In genomic region chr17:62879526-62880310, GRCm38 (mm10) we compare ENCODE assay signal across 8 mouse cellular contexts. TPM values are rescaled to one million over a fixed set of nuclear protein-coding genes. Genes with fewer than 3 reads are reported as not detected.
DNase-seq lines count a peak whose midpoint lies in the region; ATAC-seq and TF ChIP-seq lines count a peak whose summit lies in the region.

No protein-coding gene starts in this region.

- TF ChIP-seq POLR2A in liver, adult 2 months (IDR thresholded peaks at IDR 0.05; ENCODE audit: extremely low read depth, insufficient read depth, low read length) = no peak

- no peak overlapping the region for H3K27ac ChIP-seq in forebrain, embryonic 13.5 days
- H3K27ac ChIP-seq in hindbrain, embryonic 15.5 days (replicated peaks) = peak overlapping the region; percentile 95
- no peak overlapping the region for H3K27ac ChIP-seq in liver, adult 2 months (replicated peaks; ENCODE audit: insufficient read depth, low read depth, low read length)
- H3K27ac ChIP-seq in neural tube, embryonic 13.5 days (replicated peaks) = peak overlapping the region; percentile 94

- H3K9ac ChIP-seq in forebrain, embryonic 13.5 days = peak overlapping the region; percentile 82
- peak overlapping the region; percentile 83 for H3K9ac ChIP-seq in hindbrain, embryonic 15.5 days
- H3K9ac ChIP-seq in liver, adult 2 months (ENCODE audit: low read depth, low read length) = peak overlapping the region; percentile 33; the same call in 1 of the 2 replicates
- H3K9ac ChIP-seq in neural tube, embryonic 13.5 days = peak overlapping the region; percentile 94

- no peaks in the 10 kb centered on the region for H3K79me2 ChIP-seq in liver, adult 2 months (ENCODE audit: control insufficient read depth, insufficient read depth, low read length)

- 0 out of 2 replicates have a peak, but pooled peaks have one; percentile 4 for ATAC-seq in forebrain, embryonic 13.5 days
- no peak for ATAC-seq in hindbrain, embryonic 15.5 days (ENCODE audit: low FRiP score, low read depth)
- ATAC-seq in neural tube, embryonic 13.5 days (ENCODE audit: low read depth) = peak; percentile 7; the same call in 1 of the 2 replicates

- H3K4me2 ChIP-seq in forebrain, embryonic 13.5 days = peak overlapping the region; percentile 97
- peak overlapping the region; percentile 98 for H3K4me2 ChIP-seq in hindbrain, embryonic 15.5 days
- H3K4me2 ChIP-seq in neural tube, embryonic 13.5 days = peak overlapping the region; percentile 97

- H3K27me3 ChIP-seq in forebrain, embryonic 13.5 days = peaks cover 44% of the 10 kb centered on the region
- no peaks in the 10 kb centered on the region for H3K27me3 ChIP-seq in hindbrain, embryonic 15.5 days
- peaks cover 16% of the 10 kb centered on the region for H3K27me3 ChIP-seq in liver, adult 2 months (ENCODE audit: control insufficient read depth, insufficient read depth, low read length)
- H3K27me3 ChIP-seq in neural tube, embryonic 13.5 days = no peaks in the 10 kb centered on the region

- no peaks in the 10 kb centered on the region for H3K36me3 ChIP-seq in forebrain, embryonic 13.5 days (ENCODE audit: poor library complexity, severe bottlenecking)
- no peaks in the 10 kb centered on the region for H3K36me3 ChIP-seq in hindbrain, embryonic 15.5 days
- H3K36me3 ChIP-seq in liver, adult 2 months (ENCODE audit: control insufficient read depth, insufficient read depth, low read length) = no peaks in the 10 kb centered on the region
- no peaks in the 10 kb centered on the region for H3K36me3 ChIP-seq in neural tube, embryonic 13.5 days

- no peak for TF ChIP-seq CTCF in liver, adult 2 months (IDR thresholded peaks at IDR 0.05; ENCODE audit: low read depth, low read length)

- no peaks in the 10 kb centered on the region for H3K9me3 ChIP-seq in forebrain, embryonic 13.5 days (replicated peaks)
- H3K9me3 ChIP-seq in hindbrain, embryonic 15.5 days = no peaks in the 10 kb centered on the region
- no peaks in the 10 kb centered on the region for H3K9me3 ChIP-seq in neural tube, embryonic 13.5 days

- H3K4me1 ChIP-seq in forebrain, embryonic 13.5 days = peaks cover 15% of the 10 kb centered on the region; the same call in 1 of the 2 replicates
- H3K4me1 ChIP-seq in hindbrain, embryonic 15.5 days (replicated peaks) = peaks cover 14% of the 10 kb centered on the region
- peaks cover 3% of the 10 kb centered on the region; the same call in 1 of the 2 replicates for H3K4me1 ChIP-seq in liver, adult 2 months (ENCODE audit: control insufficient read depth, insufficient read depth, low read length)
- peaks cover 33% of the 10 kb centered on the region for H3K4me1 ChIP-seq in neural tube, embryonic 13.5 days (replicated peaks)

- DNase-seq in gastrocnemius, postnatal 4 days (ENCODE audit: low spot score in 2 of 2) = peak; percentile 18 to 23
- no peak for DNase-seq in gastrocnemius, adult 18-20 months (ENCODE audit: low spot score)
- peak; percentile 63 for DNase-seq in adrenal gland, postnatal 25 days
- no peak for DNase-seq in liver, adult 2 months (ENCODE audit: extremely low read depth, low read depth, low spot score)
- DNase-seq in thymus, postnatal 4 days = peak; percentile 54

- peak overlapping the region; percentile 73 for H3K4me3 ChIP-seq in forebrain, embryonic 13.5 days
- peak overlapping the region; percentile 73 for H3K4me3 ChIP-seq in hindbrain, embryonic 15.5 days
- H3K4me3 ChIP-seq in liver, adult 2 months (ENCODE audit: insufficient read depth, low read depth, low read length) = peak overlapping the region; percentile 64
- H3K4me3 ChIP-seq in neural tube, embryonic 13.5 days = peak overlapping the region; percentile 90

- WGBS in forebrain, embryonic 13.5 days = 2% methylated on average over 35 of the region's 45 CpGs
- WGBS in hindbrain, embryonic 15.5 days = 0% methylated on average over 45 of the region's 45 CpGs
- 3% methylated on average over 45 of the region's 45 CpGs for WGBS in liver, adult 2 months
- WGBS in neural tube, embryonic 13.5 days = under 1% methylated on average over 45 of the region's 45 CpGs

RNA-seq across cellular contexts. Expression of gene Efna5, which starts 1.4 kb away (rescaled TPM):
- 1 to 10 TPM; 6.2 to 8.4 TPM for total RNA-seq in gastrocnemius, postnatal 4 days (2021)
- under 1 TPM; 0.62 to 0.73 TPM for total RNA-seq in gastrocnemius, adult 18-20 months (2021)
- 20.8 and 30.0 TPM in 2 replicates for total RNA-seq in adrenal gland, postnatal 25 days (2021)
- 27.2 and 29.2 TPM in 2 replicates for polyA plus RNA-seq in forebrain, embryonic 13.5 days (2015; fragmentation: Nextera tagmentation; extraction: Ambion mirVana)
- 38.5 and 69.1 TPM in 2 replicates for polyA plus RNA-seq in hindbrain, embryonic 15.5 days (2015; fragmentation: Nextera tagmentation; extraction: Ambion mirVana)
- 2.1 and 2.3 TPM in 2 replicates for total RNA-seq in liver, adult 2 months (2014; rRNA removed)
- 0.94 and 1.4 TPM in 2 replicates for polyA plus RNA-seq in liver, adult 2 months (2012; rRNA removed)
- 59.0 and 62.6 TPM in 2 replicates for polyA plus RNA-seq in neural tube, embryonic 13.5 days (2015; fragmentation: Nextera tagmentation; extraction: Ambion mirVana)

Comparison
In these comparisons a context has a peak if more than half of its experiments do, and no peak if none do; other contexts are left out.
1. DNase-seq: peak in gastrocnemius, postnatal 4 days (2 of 2), adrenal gland, postnatal 25 days (single experiment) and thymus, postnatal 4 days (single experiment); none in gastrocnemius, adult 18-20 months (single experiment) and liver, adult 2 months (single experiment).
2. H3K27ac ChIP-seq: peak in hindbrain, embryonic 15.5 days (single experiment) and neural tube, embryonic 13.5 days (single experiment); none in forebrain, embryonic 13.5 days (single experiment) and liver, adult 2 months (single experiment).
3. H3K9ac ChIP-seq: peak in every context shown above with its lines; median percentile 94 in neural tube, embryonic 13.5 days; 83 in hindbrain, embryonic 15.5 days; 82 in forebrain, embryonic 13.5 days; 33 in liver, adult 2 months.
4. Peak in every context shown above with its lines, with median percentiles within 50 percentile points of each other: H3K4me2 ChIP-seq and H3K4me3 ChIP-seq.